Mouse (Mus musculus): ENCODE measurements around the gene Nrgn. TPM values are rescaled to one million over a fixed set of nuclear protein-coding genes. Genes with fewer than 3 reads are reported as not detected.

Nrgn gene
- polyA plus RNA-seq (2015; fragmentation: Nextera tagmentation; extraction: Ambion mirVana) = 1.2 and 1.9 TPM in 2 replicates

DNA sequence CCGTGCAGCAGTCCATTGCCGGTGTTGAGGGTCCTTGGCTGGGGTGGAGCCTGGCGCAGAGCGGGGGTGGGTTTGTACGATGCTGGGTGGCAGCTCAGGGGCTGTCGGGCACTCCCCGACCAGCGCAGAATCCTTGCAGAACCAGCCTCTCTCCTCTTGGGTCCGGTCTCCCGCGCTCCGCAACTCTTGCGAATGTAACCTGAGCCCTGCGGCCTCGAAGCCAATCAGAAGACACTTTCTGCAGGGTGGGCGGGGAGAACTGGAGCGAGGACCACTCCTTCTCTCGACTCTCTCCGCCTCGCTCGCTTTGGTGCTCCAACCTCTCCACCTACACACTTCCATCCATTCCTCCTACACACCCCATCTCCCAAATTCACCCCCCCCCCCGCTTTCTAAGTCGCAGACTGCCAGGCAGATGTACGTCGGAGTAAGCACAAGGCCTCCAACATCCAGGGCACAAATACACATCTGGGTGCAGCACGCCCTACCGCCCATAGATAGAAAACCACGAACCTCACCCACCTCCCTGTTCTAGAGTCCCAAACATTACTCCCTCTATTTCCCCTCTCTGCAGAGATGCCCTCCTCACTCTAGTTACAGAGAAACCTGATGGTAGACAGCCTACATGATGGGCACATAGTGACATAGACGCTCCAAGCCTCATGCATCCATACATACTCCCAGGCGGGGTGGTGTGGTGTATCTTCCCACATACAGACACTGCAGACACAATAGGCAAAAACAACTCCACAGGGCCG, at the start of gene Nrgn:
Gene Nrgn, minus strand, starts transcription at position 369 of the 758 bp plus-strand sequence.
- H3K36me3 ChIP-seq (ENCODE audit: control insufficient read depth, insufficient read depth) = no peaks in the 10 kb centered on the region
- peaks cover 28% of the 10 kb centered on the region for H3K27me3 ChIP-seq (replicated peaks; ENCODE audit: control insufficient read depth, insufficient read depth, low read length)
- no peak within 1 kb of the TSS for H3K27ac ChIP-seq (ENCODE audit: low read depth, low read length)
- TF ChIP-seq CTCF (IDR thresholded peaks at IDR 0.05; ENCODE audit: low read depth) = no peak
- H3K4me1 ChIP-seq (replicated peaks; ENCODE audit: control insufficient read depth, insufficient read depth, low read length) = 0 out of 2 replicates have a peak, but pooled peaks cover 4% of the 10 kb centered on the region
- peak within 1 kb of the TSS; percentile 65 for H3K4me2 ChIP-seq (replicated peaks; ENCODE audit: low read depth)
- H3K4me3 ChIP-seq (ENCODE audit: low read depth, low read length) = peak within 1 kb of the TSS; percentile 34
- ATAC-seq = peak; percentile 87
- WGBS = 4% methylated on average over 31 of the region's 31 CpGs
- H3K9ac ChIP-seq (ENCODE audit: low read depth, low read length) = no peak within 1 kb of the TSS
- H3K9me3 ChIP-seq (ENCODE audit: control insufficient read depth) = no peaks in the 10 kb centered on the region

- no peaks in the 10 kb centered on the region for H3K27me3 ChIP-seq (replicated peaks; ENCODE audit: control insufficient read depth, insufficient read depth, low read length)
- 0 out of 2 replicates have a peak, but pooled peaks have one; percentile 28 for ATAC-seq
These were observed 48.0 kb upstream of the Nrgn start for GRCm38 (mm10) chr9:37600538-37601205.

DNA sequence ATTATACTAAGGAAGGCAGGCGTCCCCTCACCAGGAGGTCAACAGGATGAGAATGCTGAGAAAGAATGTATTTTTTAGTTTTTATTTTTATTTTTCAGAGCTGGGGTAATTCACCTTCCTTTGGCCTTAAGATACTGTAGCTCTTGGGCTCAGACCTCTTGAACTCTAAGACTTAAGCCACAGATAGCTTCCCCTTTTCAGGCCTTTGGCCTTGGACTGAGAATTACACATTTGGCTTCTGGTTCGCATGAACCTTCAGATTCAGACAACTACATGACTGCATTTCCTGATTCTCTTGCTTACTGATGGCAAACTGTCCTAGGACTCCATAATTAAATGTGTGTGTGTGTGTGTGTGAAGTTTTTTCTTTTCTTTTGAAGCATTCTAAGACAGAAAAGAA, 45.9 kb upstream of the Nrgn start:
- 84% methylated on average over 2 of the region's 2 CpGs for WGBS
- H3K9ac ChIP-seq (ENCODE audit: low read depth, low read length) = no peak overlapping the region
- TF ChIP-seq CTCF (IDR thresholded peaks at IDR 0.05; ENCODE audit: low read depth) = no peak
- no peak overlapping the region for H3K27ac ChIP-seq (ENCODE audit: low read depth, low read length)
- H3K4me3 ChIP-seq (ENCODE audit: low read depth, low read length) = no peak overlapping the region
- no peak for ATAC-seq
- H3K4me1 ChIP-seq (replicated peaks; ENCODE audit: control insufficient read depth, insufficient read depth, low read length) = no peaks in the 10 kb centered on the region
- H3K9me3 ChIP-seq (ENCODE audit: control insufficient read depth) = no peaks in the 10 kb centered on the region
- H3K4me2 ChIP-seq (replicated peaks; ENCODE audit: low read depth) = no peak overlapping the region
- H3K27me3 ChIP-seq (replicated peaks; ENCODE audit: control insufficient read depth, insufficient read depth, low read length) = no peaks in the 10 kb centered on the region
- H3K36me3 ChIP-seq (ENCODE audit: control insufficient read depth, insufficient read depth) = no peaks in the 10 kb centered on the region

More at GRCm38 (mm10) chr9:37600538-37601205, 48.0 kb upstream of the Nrgn start:
- no peaks in the 10 kb centered on the region for H3K36me3 ChIP-seq (ENCODE audit: control insufficient read depth, insufficient read depth)
- no peaks in the 10 kb centered on the region for H3K4me1 ChIP-seq (replicated peaks; ENCODE audit: control insufficient read depth, insufficient read depth, low read length)
- 90% methylated on average over 2 of the region's 2 CpGs for WGBS
- TF ChIP-seq CTCF (IDR thresholded peaks at IDR 0.05; ENCODE audit: low read depth) = no peak
- no peak overlapping the region for H3K4me2 ChIP-seq (replicated peaks; ENCODE audit: low read depth)
- H3K9ac ChIP-seq (ENCODE audit: low read depth, low read length) = no peak overlapping the region
- no peaks in the 10 kb centered on the region for H3K9me3 ChIP-seq (ENCODE audit: control insufficient read depth)
- no peak overlapping the region for H3K4me3 ChIP-seq (ENCODE audit: low read depth, low read length)
- H3K27ac ChIP-seq (ENCODE audit: low read depth, low read length) = no peak overlapping the region

- Histone ChIP-seq H3K4me3 (ENCODE audit: low read depth, low read length) (no peak overlapping the region), H3K9me3 (ENCODE audit: control insufficient read depth) (no peaks in the 10 kb centered on the region), H3K27ac (ENCODE audit: low read depth, low read length) (no peak overlapping the region), H3K4me2 (replicated peaks; ENCODE audit: low read depth) (no peak overlapping the region), H3K4me1 (replicated peaks; ENCODE audit: control insufficient read depth, insufficient read depth, low read length) (no peaks in the 10 kb centered on the region), H3K9ac (ENCODE audit: low read depth, low read length) (no peak overlapping the region), H3K36me3 (ENCODE audit: control insufficient read depth, insufficient read depth) (no peaks in the 10 kb centered on the region), H3K27me3 (replicated peaks; ENCODE audit: control insufficient read depth, insufficient read depth, low read length) (no peaks in the 10 kb centered on the region)
- 75% methylated on average over 1 of the region's 1 CpGs for WGBS
- no peak for TF ChIP-seq CTCF (IDR thresholded peaks at IDR 0.05; ENCODE audit: low read depth)
- no peak for ATAC-seq
These were observed 42.9 kb upstream of the Nrgn start for GRCm38 (mm10) chr9:37595570-37595969.

DNA sequence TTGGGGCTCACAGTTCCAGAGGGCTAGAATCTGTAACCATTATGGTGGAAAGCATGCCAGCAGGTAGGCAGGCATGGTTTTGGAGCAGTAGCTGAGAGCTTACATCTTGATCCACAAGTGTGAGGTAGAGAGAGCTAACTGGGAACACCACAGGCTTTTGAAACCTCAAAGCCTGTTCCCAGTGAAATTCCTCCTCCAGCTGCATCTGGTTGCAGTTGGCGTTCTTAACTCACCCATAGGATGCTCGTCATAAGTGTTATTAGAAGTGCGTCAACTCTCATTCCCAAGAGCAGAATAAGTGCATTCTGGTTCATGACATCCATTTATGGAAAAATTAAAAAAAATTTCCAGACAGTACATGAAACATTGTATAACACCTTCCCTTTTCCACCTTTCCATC, 41.0 kb upstream of the Nrgn start:
- no peaks in the 10 kb centered on the region for H3K9me3 ChIP-seq (ENCODE audit: control insufficient read depth)
- H3K4me1 ChIP-seq (replicated peaks; ENCODE audit: control insufficient read depth, insufficient read depth, low read length) = no peaks in the 10 kb centered on the region
- no peak overlapping the region for H3K4me2 ChIP-seq (replicated peaks; ENCODE audit: low read depth)
- no peaks in the 10 kb centered on the region for H3K36me3 ChIP-seq (ENCODE audit: control insufficient read depth, insufficient read depth)
- no peak for ATAC-seq
- no peak for TF ChIP-seq CTCF (IDR thresholded peaks at IDR 0.05; ENCODE audit: low read depth)
- 89% methylated on average over 3 of the region's 3 CpGs for WGBS
- H3K27ac ChIP-seq (ENCODE audit: low read depth, low read length) = no peak overlapping the region
- H3K27me3 ChIP-seq (replicated peaks; ENCODE audit: control insufficient read depth, insufficient read depth, low read length) = no peaks in the 10 kb centered on the region
- H3K9ac ChIP-seq (ENCODE audit: low read depth, low read length) = no peak overlapping the region
- H3K4me3 ChIP-seq (ENCODE audit: low read depth, low read length) = no peak overlapping the region

DNA sequence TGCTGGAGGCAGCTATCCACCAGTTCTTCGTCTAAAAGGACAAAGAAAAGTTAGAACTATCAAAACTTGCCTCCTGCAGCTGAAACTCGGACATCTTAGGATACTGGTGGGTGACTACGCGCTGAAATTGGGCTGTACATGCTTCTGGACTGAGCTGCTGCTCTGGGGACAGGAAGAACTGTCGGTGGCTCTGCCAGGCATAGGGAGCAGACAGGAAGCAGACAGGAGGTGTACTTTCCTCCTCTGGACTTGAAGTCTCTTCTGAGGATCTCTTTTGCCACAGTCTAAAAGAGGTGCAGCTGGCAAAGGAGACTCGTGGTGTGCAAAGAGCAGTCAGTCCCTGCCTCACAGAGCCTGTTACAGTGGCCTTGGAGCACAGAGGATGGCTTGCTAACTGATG, 39.9 kb upstream of the Nrgn start:
- no peak for ATAC-seq
- H3K4me3 ChIP-seq (ENCODE audit: low read depth, low read length) = no peak overlapping the region
- H3K4me2 ChIP-seq (replicated peaks; ENCODE audit: low read depth) = no peak overlapping the region
- H3K27me3 ChIP-seq (replicated peaks; ENCODE audit: control insufficient read depth, insufficient read depth, low read length) = no peaks in the 10 kb centered on the region
- H3K9ac ChIP-seq (ENCODE audit: low read depth, low read length) = no peak overlapping the region
- H3K36me3 ChIP-seq (ENCODE audit: control insufficient read depth, insufficient read depth) = no peaks in the 10 kb centered on the region
- no peaks in the 10 kb centered on the region for H3K9me3 ChIP-seq (ENCODE audit: control insufficient read depth)
- WGBS = 61% methylated on average over 6 of the region's 6 CpGs
- H3K4me1 ChIP-seq (replicated peaks; ENCODE audit: control insufficient read depth, insufficient read depth, low read length) = no peaks in the 10 kb centered on the region
- no peak for TF ChIP-seq CTCF (IDR thresholded peaks at IDR 0.05; ENCODE audit: low read depth)
- H3K27ac ChIP-seq (ENCODE audit: low read depth, low read length) = no peak overlapping the region
